Mouse (Mus musculus): ENCODE results near the gene Olfr59.

Olfr59 gene

DNA sequence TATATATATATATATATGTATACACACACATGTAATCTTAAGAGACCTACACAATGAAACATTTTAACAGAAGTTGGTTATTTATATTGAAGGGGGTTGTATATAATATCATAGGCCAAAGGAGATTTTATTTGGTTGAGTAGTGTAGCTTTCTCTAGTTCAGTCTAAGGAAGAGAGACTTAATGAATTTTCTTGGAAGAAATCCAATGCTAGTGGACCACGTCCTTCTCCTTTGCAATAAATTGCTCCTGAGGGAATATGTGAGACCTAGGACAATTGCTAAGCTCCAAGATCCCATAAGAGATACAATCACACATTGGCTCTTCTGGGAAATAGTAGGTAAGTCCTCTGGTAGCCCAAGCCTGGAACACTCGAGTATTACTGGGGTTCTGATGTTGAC lies at the start of gene Olfr59:
Gene Olfr59, plus strand, starts transcription at position 301 of the 400 bp plus-strand sequence.
- no peak for DNase-seq (ENCODE audit: low spot score)

DNA sequence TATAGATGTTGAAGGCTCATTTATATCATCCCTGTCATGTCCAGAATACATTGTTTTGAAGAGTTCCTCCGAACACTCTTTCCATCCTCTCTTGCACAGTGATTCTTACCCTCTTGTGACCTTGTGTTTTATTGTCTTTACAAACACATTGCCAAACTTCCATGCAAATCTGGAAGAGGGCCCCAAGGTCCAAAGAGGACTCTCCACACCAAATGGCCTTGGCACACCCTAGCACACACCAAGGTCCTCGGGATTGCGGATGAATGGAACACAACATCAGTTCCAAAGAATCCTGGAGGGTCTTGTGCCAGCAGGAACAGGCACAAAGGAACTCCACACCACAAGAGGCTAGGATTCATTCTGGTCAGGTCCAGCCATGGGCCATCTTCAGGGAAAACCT lies 42.3 kb upstream of the Olfr59 start:
- no peak for DNase-seq (ENCODE audit: low spot score)

DNA sequence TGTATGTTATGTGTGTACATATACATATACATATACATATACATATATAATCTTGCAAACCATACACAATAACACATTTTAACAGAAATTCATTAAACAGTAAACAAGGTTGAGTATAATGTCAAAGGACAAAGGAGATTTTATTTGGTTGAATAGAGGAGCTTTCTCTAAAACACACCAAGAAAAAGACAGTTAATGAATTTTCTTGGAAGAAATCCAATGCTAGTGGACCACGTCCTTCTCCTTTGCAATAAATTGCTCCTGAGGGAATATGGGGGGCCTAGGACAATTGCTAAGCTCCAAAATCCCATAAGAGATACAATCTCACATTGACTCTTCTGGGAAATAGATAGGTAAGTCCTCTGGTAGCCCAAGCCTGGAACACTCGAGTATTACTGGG lies 24.0 kb upstream of the Olfr59 start, which contains the start of gene Olfr406:
Gene Olfr406, plus strand, starts transcription at position 301 of the 400 bp plus-strand sequence.
- DNase-seq (ENCODE audit: low spot score), result no peak

DNA sequence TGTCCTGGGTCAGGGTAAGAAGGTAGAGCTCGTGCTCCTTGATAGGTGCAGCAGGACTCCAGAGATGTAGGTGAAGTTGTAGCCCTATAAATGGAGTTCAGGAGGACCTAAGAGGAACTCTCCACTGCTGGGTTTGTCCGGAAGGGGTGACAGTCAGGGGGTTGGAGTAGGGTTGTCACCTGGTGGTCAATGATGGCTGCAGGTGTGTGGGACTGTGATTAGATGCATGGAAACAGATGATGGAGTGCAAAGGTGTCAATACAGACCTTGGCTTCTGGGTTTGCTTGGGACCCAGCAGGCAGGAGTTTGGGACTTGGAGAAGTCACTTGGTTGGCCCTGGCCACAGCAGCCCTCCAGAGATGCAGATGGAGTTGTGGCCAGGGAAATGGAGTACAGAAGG lies 3.7 kb downstream of the Olfr59 start:
- DNase-seq (ENCODE audit: low spot score), result no peak

DNA sequence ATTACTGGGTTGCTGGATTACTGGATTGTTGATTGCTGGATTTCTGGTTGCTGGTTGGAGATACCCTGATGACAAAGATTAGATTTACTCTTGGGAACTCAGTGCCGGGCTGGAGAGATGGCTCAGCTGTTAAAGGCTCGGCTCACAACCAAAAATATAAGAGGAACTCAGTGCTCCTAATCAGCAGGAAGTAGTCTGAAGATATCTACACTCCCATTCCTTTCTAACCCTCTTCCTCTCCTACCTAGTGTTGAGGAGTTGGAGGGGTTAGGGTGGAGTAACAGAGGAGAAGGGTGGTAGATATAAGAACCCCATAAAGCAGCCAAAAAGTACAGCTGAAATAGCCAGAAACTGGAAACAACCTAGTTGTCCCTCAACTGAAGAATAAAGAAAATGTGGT lies 42.5 kb downstream of the Olfr59 start:
- no peak for DNase-seq (ENCODE audit: low spot score)

DNA sequence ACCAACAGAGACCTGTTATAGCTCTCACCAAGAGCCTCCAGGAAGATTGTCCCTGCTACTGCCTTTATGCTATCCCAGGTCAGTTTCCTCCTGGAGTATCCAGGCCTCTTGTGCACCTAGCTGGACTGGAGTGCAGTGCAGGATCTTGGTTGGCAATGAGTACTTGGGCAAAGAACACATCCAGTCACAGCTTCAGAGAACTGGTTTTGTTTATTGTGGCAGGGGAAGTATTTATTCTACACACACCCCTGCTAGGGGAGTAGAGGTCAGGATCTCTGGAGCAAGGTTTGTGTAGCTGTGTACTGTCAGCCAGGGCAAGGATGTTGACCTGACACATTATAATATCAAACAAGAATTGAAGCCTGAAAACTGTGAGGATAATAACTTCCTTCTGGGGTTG lies 45.2 kb downstream of the Olfr59 start:
- no peak for DNase-seq (ENCODE audit: low spot score)

DNA sequence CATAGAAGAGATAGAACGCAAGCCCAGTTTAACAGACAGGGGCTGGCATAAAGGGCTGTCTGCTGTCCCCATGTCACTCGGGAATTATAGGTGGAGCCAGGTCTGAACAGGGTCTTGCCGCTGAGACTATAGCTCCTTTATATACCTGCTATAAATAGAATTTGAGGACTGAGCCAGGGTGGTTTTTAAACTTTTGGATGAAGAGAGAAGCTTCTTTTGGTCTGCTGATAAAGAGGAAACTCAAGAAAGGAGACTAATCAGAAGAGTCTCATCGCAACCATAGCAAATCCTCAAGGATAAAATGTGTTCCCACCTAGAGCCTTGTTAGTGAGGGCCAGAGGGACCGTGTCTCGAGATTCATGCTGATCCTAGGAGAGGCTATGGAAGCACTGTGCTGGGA lies 54.4 kb downstream of the Olfr59 start, which contains the start of gene Olfr410:
Gene Olfr410, minus strand, starts transcription at position 101 of the 400 bp plus-strand sequence.
- DNase-seq (ENCODE audit: low spot score), result no peak
